Mouse (Mus musculus) NIH3T3 (cell line): ENCODE results near the gene 4930412O13Rik.

ENCODE experiments used
- DNase-seq: peaks from one replicate; pipeline ENCODE4 v3.0.0-alpha.2; 2012; ENCODE audit warnings: low read depth

Gene 4930412O13Rik

DNA sequence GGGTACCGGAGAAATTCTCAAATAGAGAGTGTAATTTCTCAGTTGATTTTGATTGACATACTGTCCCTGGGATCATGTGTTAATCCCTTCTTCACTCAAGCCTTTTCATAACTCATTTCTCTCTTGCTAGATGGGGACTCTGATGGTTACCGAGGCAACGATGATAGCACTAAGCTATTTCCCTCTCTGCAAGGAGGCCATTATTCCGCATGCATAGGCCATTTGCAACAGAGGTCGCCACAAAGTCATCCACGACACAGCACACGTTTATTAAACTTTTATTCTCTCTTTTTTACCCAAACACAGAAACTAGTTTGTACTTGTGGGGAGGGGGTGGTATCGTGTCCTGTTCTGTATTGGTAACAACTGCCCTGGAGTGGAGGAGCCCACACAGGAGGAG is 16.8 kb downstream of the 4930412O13Rik start:
- DNase-seq, result no peak

DNA sequence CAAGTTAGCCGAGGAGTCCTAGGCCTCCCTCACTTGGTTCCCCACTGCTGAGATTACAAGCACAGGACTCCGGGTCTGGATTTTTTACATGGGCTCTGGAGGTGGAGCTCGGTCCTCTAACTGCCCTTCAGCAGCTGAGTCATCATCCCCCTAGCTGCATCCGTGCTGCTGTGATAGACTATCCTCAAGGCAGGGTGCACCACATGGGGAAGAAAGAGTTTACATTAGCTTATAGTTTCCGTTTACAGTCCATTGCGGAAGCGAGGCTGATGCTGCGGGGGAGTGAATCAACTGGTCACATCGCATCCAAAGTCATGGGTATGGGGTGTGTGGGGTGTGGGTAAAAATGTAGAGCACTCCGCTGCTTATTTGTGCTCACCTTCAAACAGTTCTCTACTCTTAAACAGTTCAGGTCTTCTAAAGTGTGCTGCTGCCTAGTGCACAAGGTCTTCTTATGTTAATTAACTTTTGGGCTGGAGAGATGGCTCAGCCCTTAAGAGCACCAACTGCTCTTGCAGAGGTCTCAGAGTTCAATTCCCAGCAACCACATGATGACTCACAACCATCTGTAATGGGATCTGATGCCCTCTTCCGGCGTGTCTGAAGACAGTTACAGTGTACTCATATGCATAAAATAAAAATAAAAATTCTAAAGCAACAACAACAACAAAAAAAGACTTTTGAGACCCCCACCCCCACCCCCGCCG is 23.0 kb downstream of the 4930412O13Rik start:
- DNase-seq, result peak; percentile 61

DNA sequence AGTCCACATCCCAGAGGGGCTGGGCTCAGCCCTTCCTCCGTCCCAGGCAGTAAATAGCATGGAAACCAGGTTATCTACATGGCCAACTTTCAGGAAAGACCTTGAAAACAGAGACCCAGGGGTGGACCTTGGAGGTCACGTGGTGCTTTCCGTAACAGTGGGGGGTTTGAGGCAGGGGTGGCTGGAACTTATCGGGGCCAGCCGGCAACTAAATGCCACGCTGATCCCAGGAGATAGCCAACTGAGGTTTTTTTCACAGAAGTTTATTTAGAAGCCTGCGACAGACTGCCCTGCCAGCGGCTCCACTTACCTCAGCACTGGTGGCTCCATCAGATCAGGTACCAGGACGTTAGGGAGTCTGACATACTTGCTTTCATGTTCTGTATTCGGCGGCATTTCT is 24.9 kb downstream of the 4930412O13Rik start:
- DNase-seq, result no peak

DNA sequence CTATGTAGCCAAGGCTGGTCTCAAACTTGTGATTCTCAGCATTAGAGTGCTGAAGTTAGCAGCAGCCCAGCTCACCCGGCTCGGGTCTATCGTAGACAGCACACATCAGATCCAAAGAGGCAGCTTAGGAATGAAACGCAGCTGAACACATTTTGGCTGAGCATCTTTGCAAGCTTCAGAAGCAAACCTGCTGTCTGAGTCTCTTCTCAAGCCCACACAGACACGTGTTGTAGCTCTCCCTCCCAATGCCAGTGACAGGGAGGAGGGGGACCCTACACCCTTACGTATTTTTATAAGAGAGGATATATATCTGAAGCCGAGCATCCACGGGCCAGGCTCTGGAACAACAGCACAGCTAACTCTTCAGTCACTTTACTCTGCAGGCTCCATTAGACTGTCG is 36.5 kb downstream of the 4930412O13Rik start:
- DNase-seq, result no peak

DNA sequence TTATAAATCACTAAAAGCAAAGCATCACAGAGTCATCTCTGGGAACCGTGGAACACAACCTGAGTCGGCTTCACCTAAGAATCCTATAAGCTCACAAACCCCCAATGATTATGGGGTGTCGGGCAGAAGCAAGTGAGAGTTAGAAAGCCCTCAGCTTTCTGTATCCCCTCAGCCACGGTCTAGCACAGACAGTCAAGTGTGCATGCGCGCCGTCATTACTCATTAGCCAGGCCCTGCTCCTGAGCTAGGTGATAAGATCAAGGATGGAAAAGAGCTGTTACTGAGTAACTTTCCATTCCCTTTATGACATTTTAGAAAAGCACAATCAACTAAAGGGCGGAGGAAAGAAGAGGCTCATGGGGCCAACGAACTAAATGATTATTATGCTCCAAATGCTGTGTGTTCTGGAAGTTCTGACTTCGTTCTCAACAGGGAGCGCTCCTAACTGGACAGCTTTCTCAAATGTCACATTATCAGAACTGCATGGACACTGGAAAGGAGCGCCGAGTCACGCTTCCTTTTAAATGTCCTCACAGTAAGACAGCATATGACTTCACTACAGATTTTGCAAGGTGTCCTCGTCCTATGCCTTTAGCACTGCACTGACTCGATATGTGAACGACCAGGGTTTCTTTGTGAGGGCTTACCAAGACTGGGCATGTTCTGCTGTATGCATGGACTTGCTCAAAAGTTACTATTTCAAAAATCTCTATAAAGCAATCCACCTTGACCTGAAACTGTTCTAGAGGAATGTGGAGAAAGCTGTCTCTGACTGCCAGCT is 37.8 kb downstream of the 4930412O13Rik start:
- no peak for DNase-seq

DNA sequence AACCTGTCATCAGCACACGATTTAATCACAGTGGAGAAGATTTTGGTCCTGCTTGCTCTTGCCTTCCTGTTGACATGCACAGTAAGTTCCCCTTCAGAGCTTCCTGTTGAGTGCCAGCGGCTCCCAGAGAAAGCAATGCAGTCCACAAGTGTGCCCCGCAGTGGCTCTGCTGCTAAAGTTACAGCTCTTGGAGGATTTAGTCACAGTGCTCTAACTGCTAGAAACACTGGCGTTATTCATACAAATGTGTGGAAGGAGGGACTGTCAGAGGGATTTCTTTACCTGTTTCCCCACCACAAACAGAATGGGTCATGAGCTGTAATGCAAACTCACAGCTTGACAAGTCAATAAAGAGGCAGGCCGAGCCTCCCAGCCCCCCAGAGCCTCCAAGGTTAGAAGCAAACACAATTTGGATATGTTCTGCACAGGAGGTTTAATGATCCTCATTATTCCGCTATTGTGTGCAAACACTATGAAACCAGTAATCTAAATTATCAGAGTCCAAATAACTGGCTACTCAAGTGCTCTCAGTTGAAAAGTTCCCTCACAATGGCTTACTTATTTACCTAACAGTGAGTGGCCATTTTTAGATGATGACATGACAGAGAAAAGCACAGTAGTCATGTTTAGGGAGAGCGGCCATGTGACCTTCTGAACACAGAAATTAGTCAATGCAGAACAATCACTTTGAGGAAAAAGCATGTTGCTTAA is 45.3 kb downstream of the 4930412O13Rik start:
- no peak for DNase-seq

DNA sequence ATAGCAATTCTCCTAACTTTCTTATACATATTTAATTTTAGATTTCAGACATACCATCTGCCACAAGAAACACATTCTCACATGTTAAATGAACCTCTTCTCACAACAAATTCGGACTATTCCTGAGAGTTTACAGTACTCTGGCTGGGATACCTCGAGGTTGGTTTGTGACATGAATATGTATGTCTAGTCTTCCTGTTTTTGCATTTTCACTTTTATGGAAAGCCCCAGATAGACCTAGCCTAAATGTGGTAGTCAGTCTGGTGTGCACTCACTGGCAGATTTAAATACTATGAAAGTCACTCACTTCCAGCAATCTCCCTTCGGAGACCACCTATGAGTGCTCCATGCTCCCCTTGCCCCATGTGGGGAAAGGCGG is 45.8 kb downstream of the 4930412O13Rik start:
- DNase-seq, result no peak
